Mouse (Mus musculus): ENCODE data around the gene Gpx7.
"Not testable (repeated sequence)": the region's sequence is repeated elsewhere in the genome, so short reads cannot be mapped to it uniquely, and the experiment has no call there.

The Gpx7 gene

DNA sequence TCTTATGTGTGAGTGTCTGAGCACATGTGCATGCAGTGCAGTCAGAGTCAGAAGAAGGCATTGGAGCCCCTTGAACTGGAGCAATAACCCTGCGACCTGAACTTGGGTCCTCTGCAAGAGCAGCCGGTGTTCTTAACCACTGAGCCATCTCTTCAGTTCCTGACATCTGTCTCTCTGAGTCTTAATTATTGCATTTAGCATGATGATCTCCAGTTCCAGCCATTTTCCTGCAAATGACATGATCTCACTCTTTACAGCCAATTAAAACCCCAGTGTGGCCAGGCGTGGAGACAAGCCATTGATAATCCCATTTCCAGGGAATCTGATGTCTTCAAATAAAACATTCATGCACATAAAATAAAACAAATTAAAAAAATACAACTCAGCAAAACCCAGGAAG is 18.0 kb downstream of the Gpx7 start:
- no peak for DNase-seq (ENCODE audit: low spot score)

- DNase-seq (ENCODE audit: low spot score): peak; percentile 59
These were observed 19.0 kb downstream of the Gpx7 start for GRCm38 (mm10) chr4:108387681-108388253.

DNA sequence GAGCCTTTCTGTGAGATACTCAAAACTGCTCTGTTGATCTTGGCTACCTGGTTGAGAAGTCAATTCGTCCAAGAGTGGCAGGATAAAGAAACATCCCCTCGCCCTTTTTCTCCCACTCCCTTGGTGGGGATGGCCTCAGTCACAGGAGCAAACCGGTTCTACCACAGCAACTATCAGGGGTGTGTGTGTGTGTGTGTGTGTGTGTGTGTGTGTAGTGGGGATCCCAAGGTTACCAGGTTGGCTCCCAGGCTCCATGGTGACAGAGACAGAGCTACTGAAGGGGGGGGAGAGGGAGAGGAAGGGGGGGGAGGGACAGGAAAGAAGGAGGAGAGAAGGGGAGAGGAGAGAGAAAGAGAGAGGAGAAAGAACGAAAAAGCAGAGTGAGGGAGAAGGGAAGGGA is 19.7 kb downstream of the Gpx7 start:
- no peak for DNase-seq (ENCODE audit: low spot score)

GRCm38 (mm10) chr4:108386087-108386486 is 20.7 kb downstream of the Gpx7 start:
- DNase-seq (ENCODE audit: low spot score): no peak

- no peak for DNase-seq (ENCODE audit: low spot score)
These were observed 23.5 kb downstream of the Gpx7 start, which contains the start of gene Shisal2a for GRCm38 (mm10) chr4:108383183-108383714. Shisal2a (minus strand) TSS chr4:108383349.

DNA sequence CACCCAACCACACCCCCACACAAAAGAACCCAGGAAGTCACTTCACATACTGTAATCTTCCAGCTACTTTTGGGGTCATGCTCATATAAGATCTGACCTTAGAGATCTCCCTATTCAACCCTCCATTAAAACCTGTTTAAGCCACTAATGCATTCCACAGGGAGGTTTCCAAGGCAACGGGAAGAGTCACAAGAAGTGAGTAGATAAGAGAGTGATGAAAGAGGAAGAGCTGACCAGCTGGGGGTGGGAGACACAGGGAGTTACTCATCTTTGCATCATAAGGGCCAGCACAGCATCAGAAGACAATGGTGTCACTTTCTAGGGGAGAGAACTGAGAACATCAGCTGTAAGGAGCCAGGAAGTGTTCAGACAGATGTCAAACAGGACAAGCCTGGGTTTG is 26.6 kb downstream of the Gpx7 start:
- DNase-seq (ENCODE audit: low spot score): no peak

DNA sequence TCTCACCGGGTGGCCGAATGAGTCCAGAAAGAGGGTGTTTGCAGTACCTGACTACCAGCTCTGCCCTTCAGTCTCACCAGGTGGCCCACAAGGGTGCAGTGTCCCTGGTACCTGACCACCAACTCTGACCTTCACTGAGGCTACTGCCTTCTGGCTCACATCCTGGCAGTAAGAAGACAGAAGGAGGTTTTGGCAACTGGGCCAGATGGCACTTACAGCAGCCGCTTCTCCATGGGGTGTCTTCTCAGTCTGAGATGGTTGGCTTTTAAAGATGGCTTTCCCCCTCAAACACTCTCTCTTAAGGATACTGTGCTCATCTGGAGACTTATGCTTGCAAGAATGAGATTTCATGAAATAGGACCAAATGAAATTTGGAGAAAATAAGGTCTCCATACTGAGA is 27.3 kb downstream of the Gpx7 start:
- DNase-seq (ENCODE audit: low spot score): no peak

GRCm38 (mm10) chr4:108372166-108372565 is 34.6 kb downstream of the Gpx7 start:
- DNase-seq (ENCODE audit: low spot score): no peak

GRCm38 (mm10) chr4:108371421-108371820 is 35.3 kb downstream of the Gpx7 start:
- DNase-seq (ENCODE audit: low spot score): no peak

DNA sequence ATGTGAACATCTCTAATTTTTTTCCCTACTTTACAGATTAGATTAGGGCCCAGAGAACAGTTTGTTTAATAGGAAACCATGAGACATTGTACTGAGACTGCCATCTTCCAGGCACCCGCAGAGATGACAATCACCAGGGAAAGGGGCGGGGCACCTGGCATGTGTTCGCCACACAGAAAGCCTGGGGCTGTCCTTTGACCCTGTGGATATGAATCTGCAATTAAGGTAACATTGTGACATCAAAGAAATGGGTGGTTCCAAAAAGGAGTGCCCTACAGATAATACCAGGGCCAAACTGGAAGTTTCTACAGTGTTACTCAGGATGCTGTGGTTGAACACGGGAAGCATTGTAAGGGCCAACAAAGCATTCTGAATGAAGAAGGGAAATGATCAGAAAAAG is 36.4 kb downstream of the Gpx7 start:
- DNase-seq (ENCODE audit: low spot score): no peak

- no peak for DNase-seq (ENCODE audit: low spot score)
These were observed 37.5 kb downstream of the Gpx7 start for GRCm38 (mm10) chr4:108369254-108369653.

DNA sequence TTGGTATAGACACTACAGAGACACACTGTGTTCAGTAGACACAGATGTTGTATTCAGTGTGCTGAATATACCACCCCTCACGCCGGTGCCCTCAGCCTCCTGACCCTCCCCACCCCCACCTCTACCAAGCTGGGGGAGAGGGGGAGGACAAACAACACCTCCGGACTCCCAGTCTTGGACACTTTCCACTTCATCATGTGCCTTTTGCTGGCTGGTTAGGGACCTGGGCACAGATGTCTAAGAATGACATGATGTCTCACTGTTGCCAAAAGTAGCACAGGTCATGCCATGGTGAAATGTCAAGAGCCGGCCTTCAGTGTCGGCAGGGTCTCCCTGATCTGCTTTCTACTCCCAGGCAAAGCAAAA is 42.7 kb downstream of the Gpx7 start:
- no peak for DNase-seq (ENCODE audit: low spot score)

GRCm38 (mm10) chr4:108363355-108364110 is 43.2 kb downstream of the Gpx7 start:
- DNase-seq (ENCODE audit: low spot score): no peak

- no peak for DNase-seq (ENCODE audit: low spot score)
These were observed 44.2 kb downstream of the Gpx7 start for GRCm38 (mm10) chr4:108362321-108363261.

- peak; percentile 52 for DNase-seq (ENCODE audit: low spot score)
These were observed 46.4 kb downstream of the Gpx7 start for GRCm38 (mm10) chr4:108360136-108361055.

DNA sequence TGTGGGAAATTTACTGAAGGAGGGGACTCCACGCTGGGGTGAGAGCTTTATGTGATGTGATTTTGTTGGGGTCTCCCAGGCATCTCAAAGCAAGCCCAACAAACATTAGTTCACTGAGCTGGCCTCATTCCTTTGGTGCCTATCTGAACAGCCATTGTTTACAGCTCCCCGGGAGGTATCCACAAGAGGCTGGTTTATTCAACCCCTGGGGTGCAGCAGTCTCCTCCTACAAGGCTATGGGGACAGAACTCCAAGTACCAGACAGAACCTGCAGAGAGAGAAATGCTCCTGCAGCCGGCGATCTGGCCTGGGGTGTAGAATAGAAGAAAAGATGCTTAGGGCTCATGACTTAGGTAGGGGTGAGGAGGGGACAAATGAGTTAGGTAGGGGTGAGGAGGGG is 48.3 kb downstream of the Gpx7 start:
- no peak for DNase-seq (ENCODE audit: low spot score)

GRCm38 (mm10) chr4:108357458-108357857 is 49.3 kb downstream of the Gpx7 start:
- DNase-seq (ENCODE audit: low spot score): no peak

DNA sequence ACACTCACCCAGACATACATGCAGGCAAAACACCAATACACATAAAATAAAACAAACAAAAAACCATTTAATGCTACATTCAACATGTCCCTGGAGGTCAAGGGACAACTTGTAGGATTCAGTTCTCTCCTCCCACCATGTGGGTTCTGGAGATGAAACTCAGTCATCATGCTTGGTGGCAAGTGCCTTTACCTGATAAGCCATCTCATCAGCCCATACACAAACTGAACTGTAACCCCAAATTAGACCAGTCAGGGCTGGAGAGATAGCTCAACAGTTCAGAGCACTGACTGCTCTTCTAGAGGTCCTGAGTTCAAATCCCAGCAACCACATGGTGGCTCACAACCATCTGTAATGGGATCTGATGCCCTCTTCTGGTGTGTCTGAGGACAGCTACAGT is 53.2 kb downstream of the Gpx7 start:
- not testable (repeated sequence) for DNase-seq (ENCODE audit: low spot score)

- DNase-seq (ENCODE audit: low spot score): peak; percentile 42
These were observed 55.9 kb downstream of the Gpx7 start for GRCm38 (mm10) chr4:108350819-108351218.

All from ovary, postnatal 14 days (tissue).